Mouse (Mus musculus): ENCODE results near the gene Pdss2.

GRCm38 (mm10) chr10:43451848-43452662, 230.8 kb downstream of the Pdss2 start:
- no peak; the same call in 1 of the 2 replicates for TF ChIP-seq ZC3H11A (IDR thresholded peaks at IDR 0.05; ENCODE audit: borderline replicate concordance, low read depth, low read length)
- TF ChIP-seq ZNF384 (IDR thresholded peaks at IDR 0.05; ENCODE audit: low read depth, low read length), result no peak
- no peak for TF ChIP-seq HCFC1 (IDR thresholded peaks at IDR 0.05; ENCODE audit: borderline replicate concordance, insufficient read depth, low read length)
- no peak for TF ChIP-seq MAFK (IDR thresholded peaks at IDR 0.05; ENCODE audit: insufficient read depth, low read depth, low read length)

Measured in ES-E14 (cell line).